Mouse (Mus musculus) forebrain, embryonic 16.5 days (tissue): ENCODE results near the gene Golt1b. TPM values are rescaled to one million over a fixed set of nuclear protein-coding genes. Genes with fewer than 3 reads are reported as not detected.

Source experiments
- ATAC-seq: fragments of 200-750 bp; cut with Nextera tagmentation; 2 replicates; pipeline ENCODE4 v1.8.0; 2017; ENCODE audit warnings: mild to moderate bottlenecking, moderate library complexity
- H3K27ac ChIP-seq: fragments of 300-500 bp; sonication (generic); 2 replicates; pipeline ENCODE4 v1.5.1; 2014; ENCODE audit warnings: low read length, control low read depth
- H3K27me3 ChIP-seq: fragments of 300-500 bp; sonication (generic); replicated peaks from 2 replicates; pipeline ENCODE4 v1.6.1; 2014; ENCODE audit warnings: low read length; ENCODE audit not compliant: control insufficient read depth, insufficient read depth
- H3K36me3 ChIP-seq: fragments of 300-500 bp; sonication (generic); 2 replicates; pipeline ENCODE4 v1.6.1; 2014; ENCODE audit not compliant: control insufficient read depth, insufficient read depth
- H3K4me1 ChIP-seq: fragments of 300-500 bp; sonication (generic); replicated peaks from 2 replicates; pipeline ENCODE4 v1.6.1; 2014; ENCODE audit warnings: low read length; ENCODE audit not compliant: control insufficient read depth, insufficient read depth
- H3K4me2 ChIP-seq: fragments of 300-500 bp; sonication (generic); 2 replicates; pipeline ENCODE4 v1.6.1; 2014; ENCODE audit warnings: mild to moderate bottlenecking, low read length, control low read depth
- H3K4me3 ChIP-seq: fragments of 300-500 bp; sonication (generic); replicated peaks from 2 replicates; pipeline ENCODE4 v1.5.1; 2014; ENCODE audit warnings: mild to moderate bottlenecking, low read length, control low read depth
- H3K9ac ChIP-seq: fragments of 300-500 bp; sonication (generic); replicated peaks from 2 replicates; pipeline ENCODE4 v1.6.1; 2014; ENCODE audit warnings: low read depth, low read length, control low read depth
- H3K9me3 ChIP-seq: fragments of 300-500 bp; sonication (generic); 2 replicates; pipeline ENCODE4 v1.6.1; 2016; ENCODE audit warnings: low read length; ENCODE audit not compliant: control insufficient read depth
- WGBS: fragments of 180-500 bp; shearing (Covaris S2); extraction: QIAGEN DNeasy Blood & Tissue Kit; methylation state at CpG from one replicate; pipeline ENCODE4 v1.1.7; 2014; 5-methylcytosine and 5-hydroxymethylcytosine counted together
- polyA plus RNA-seq: library from polyadenylated mRNA; unstranded; fragments of >200 nt; fragmentation: Nextera tagmentation; extraction: Ambion mirVana; gene quantifications from 2 replicates; pipeline ENCODE4 v1.2.1, GENCODE M21; 2015

Golt1b gene
- polyA plus RNA-seq, 1 experiment from 2014 or later, result 86.4 TPM

DNA sequence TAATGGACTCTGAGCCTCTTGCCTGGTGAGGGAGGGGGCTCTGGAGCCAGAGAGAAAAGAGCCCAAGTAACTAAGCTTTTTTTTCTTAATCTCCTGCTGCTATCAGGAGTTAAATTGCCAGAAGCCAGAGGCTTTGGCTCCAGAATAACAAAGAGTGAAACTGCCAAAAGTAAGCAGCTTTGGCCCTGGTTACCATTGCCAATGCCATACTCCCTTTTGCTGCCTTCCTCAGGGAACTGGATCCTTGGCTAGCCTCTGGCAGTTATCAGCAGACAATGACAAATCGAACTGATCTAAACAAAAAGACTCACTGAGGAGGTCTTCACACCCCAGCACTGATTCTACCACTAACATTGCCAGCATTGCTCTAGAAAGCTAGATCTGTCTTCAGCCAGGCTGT is 24.1 kb downstream of the Golt1b start:
- peak; percentile 50 for ATAC-seq
- H3K4me2 ChIP-seq, result no peak overlapping the region
- H3K4me3 ChIP-seq, result no peak overlapping the region
- peaks cover 4% of the 10 kb centered on the region; the same call in 1 of the 2 replicates for H3K4me1 ChIP-seq
- no peak overlapping the region for H3K9ac ChIP-seq
- whole genome bisulfite sequencing, result 0% methylated on average over 1 of the region's 1 CpGs
- no peak overlapping the region for H3K27ac ChIP-seq
- no peaks in the 10 kb centered on the region for H3K9me3 ChIP-seq
- H3K36me3 ChIP-seq, result no peaks in the 10 kb centered on the region
- peaks cover 15% of the 10 kb centered on the region for H3K27me3 ChIP-seq

DNA sequence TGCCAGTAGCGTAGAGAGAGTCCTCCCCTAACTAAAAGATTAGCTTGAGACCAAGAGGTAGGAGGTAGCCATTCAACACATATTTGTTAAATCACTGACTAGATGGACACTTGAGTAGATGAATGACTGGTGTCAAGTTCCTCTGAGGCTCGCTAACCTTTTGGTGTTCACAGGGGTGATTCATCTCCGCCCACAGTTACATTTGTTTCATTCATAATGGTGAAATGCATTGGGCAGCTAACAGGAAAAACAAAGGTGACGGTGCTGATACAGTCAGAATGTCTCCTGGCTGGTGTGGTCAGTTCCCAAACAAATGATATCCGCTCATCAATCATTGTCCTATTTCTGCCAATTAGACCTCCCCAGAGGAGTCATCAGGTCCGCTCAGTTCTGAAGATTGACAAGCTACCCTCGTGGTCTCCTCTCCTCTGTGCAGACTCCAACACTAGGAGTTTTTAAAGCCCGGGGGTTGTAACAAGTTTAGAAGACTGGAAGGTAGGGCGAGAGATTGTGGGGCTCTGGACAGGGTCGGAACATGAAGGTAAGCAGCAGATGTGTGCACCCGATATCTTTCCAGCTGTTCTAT is 26.0 kb downstream of the Golt1b start, which contains the start of gene Spx:
Spx (plus strand) TSS at position 536 of the 586 bp plus-strand sequence.
- Histone ChIP-seq H3K4me3 (no peak within 1 kb of the TSS), H3K27ac (no peak within 1 kb of the TSS), H3K4me2 (peak within 1 kb of the TSS; percentile 52; the same call in 1 of the 2 replicates), H3K9me3 (no peaks in the 10 kb centered on the region), H3K27me3 (peaks cover 19% of the 10 kb centered on the region), H3K4me1 (peaks cover 4% of the 10 kb centered on the region; the same call in 1 of the 2 replicates), H3K36me3 (no peaks in the 10 kb centered on the region), H3K9ac (no peak within 1 kb of the TSS)
- 65% methylated on average over 11 of the region's 11 CpGs for WGBS
- no peak for ATAC-seq

DNA sequence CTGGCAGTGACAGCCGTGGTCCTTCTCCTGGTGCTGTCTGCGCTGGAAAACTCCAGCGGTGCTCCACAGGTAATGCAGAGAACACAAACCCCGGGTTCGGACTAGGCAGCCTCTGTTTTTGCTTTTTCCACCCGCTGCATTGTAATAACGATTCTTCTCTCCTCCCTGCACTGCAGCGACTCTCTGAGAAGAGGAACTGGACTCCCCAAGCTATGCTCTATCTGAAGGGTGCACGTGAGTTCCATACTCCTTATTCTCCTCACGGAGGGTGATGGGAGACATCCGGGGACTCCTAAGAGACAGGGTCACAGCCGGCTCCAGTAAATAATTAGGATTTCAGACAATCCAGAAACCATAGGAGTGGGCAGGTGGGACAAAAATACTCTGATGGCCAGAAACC is 26.8 kb downstream of the Golt1b start:
- Histone ChIP-seq H3K4me2 (no peak overlapping the region), H3K9me3 (no peaks in the 10 kb centered on the region), H3K27ac (no peak overlapping the region), H3K27me3 (peaks cover 19% of the 10 kb centered on the region), H3K4me3 (no peak overlapping the region), H3K9ac (no peak overlapping the region), H3K4me1 (peaks cover 4% of the 10 kb centered on the region; the same call in 1 of the 2 replicates), H3K36me3 (no peaks in the 10 kb centered on the region)
- no peak for ATAC-seq
- WGBS, result 9% methylated on average over 12 of the region's 12 CpGs

DNA sequence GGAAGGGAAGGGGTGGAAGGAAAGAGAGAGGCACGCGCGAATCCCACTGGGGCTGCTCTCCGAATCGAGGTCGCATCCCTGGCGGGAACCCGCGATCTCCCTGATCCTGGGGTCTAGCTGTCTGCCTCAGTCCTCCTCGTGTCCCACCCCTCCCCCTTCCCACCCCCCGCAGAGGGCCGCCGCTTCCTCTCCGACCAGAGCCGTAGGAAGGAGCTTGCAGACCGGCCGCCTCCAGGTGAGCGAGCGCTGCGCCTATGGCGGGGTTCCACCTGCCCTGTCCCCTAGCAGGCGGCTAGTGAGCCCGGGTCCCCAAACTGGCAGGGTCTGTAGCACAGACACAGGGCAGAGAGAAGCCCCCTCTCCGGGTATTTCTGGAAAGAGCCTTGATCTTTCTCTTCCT is 27.6 kb downstream of the Golt1b start:
- Histone ChIP-seq H3K27me3 (peaks cover 19% of the 10 kb centered on the region), H3K4me1 (peaks cover 4% of the 10 kb centered on the region; the same call in 1 of the 2 replicates), H3K9ac (peak overlapping the region; percentile 48), H3K27ac (no peak overlapping the region), H3K36me3 (no peaks in the 10 kb centered on the region), H3K9me3 (no peaks in the 10 kb centered on the region), H3K4me3 (peak overlapping the region; percentile 29), H3K4me2 (peak overlapping the region; percentile 52)
- under 1% methylated on average over 21 of the region's 24 CpGs for WGBS
- no peak for ATAC-seq

DNA sequence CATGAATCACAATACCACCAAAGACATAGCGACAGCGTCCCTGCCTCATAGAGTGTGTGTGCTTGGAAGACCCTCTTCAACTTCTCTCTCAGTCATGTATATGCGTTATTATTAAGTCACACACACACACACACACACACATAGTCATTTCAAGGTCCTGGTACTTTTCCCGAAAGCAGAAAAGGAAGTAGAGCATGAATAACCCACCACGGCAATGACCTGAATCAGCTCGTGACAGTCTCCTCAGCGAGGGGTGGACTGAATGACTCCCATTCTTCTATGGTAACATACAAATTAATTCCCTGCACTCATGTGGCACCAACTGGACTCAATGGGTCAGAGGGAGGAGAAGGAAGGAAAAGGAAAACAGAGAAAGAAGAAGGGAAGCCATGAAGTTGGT is 38.0 kb downstream of the Golt1b start:
- H3K9me3 ChIP-seq, result no peaks in the 10 kb centered on the region
- no peaks in the 10 kb centered on the region for H3K4me1 ChIP-seq
- H3K4me2 ChIP-seq, result no peak overlapping the region
- WGBS, result 68% methylated on average over 7 of the region's 7 CpGs
- no peak for ATAC-seq
- no peaks in the 10 kb centered on the region for H3K27me3 ChIP-seq
- H3K4me3 ChIP-seq, result no peak overlapping the region
- H3K9ac ChIP-seq, result no peak overlapping the region
- H3K36me3 ChIP-seq, result no peaks in the 10 kb centered on the region
- H3K27ac ChIP-seq, result no peak overlapping the region

DNA sequence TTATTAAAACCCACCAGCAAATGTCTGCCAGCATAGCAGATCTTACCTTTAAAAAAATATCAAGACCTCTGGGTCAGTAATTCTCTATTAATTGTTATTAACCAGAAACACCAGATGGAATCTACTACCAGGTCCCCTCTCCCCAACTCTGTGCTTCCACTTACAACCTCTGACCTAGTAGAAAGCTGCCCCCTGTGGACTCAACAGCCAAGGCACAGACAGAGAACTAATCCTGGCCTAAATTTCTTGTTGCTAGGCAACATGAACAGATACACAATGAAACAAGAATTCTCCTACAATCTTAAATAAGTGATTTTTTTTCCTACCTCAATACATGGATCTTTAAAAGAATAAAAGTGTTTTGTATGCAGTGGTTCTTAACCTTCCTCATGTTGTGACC is 42.1 kb downstream of the Golt1b start:
- Histone ChIP-seq H3K27ac (no peak overlapping the region), H3K27me3 (no peaks in the 10 kb centered on the region), H3K4me1 (no peaks in the 10 kb centered on the region), H3K36me3 (no peaks in the 10 kb centered on the region), H3K9ac (no peak overlapping the region), H3K9me3 (no peaks in the 10 kb centered on the region), H3K4me2 (no peak overlapping the region), H3K4me3 (no peak overlapping the region)
- ATAC-seq, result no peak

DNA sequence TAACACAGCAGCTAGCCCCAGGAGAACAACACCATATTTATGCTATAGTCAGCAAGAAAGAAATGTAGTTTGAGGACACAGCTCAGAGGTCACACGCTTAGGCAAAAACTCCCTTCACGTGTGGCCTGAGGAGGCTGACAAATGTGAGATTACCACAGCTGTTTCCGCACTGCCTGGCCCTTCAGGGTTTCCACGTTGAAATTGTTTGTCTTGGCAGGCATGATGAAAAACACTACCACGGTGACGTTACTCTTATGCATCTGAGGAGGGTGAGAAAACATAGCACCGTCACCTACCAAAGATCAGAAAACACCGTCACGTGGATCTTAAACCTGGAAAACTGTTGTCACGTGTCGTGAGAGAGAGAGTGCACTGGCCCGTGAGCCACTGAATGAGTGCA is 64.4 kb downstream of the Golt1b start:
- Histone ChIP-seq H3K9ac (no peak overlapping the region), H3K4me1 (no peaks in the 10 kb centered on the region), H3K27me3 (no peaks in the 10 kb centered on the region), H3K36me3 (no peaks in the 10 kb centered on the region), H3K27ac (no peak overlapping the region), H3K4me3 (no peak overlapping the region), H3K9me3 (no peaks in the 10 kb centered on the region), H3K4me2 (no peak overlapping the region)
- no peak for ATAC-seq
- WGBS, result 87% methylated on average over 12 of the region's 12 CpGs

DNA sequence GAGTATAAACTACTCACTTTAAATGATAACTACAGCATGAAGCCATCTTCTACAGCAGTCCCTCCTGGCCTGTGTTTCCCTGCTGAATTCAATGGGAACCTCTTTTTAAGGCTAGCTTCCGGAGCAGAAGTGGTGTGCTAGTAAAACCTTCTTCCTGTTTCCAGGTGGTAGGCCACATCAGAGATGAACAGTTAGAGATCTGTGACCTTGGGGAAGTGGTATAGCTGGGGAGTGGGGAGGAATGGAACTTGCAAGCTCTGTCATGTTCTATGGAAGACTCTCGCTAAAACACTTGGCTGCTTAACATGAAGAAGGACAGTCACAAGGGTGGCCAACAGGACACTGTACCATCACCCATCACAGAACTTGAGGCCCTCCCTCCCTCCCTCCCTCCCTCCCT is 66.3 kb downstream of the Golt1b start:
- Histone ChIP-seq H3K4me3 (no peak overlapping the region), H3K27ac (no peak overlapping the region), H3K4me2 (no peak overlapping the region), H3K4me1 (no peaks in the 10 kb centered on the region), H3K9ac (no peak overlapping the region), H3K36me3 (no peaks in the 10 kb centered on the region), H3K9me3 (no peaks in the 10 kb centered on the region), H3K27me3 (no peaks in the 10 kb centered on the region)
- no peak for ATAC-seq
- WGBS, result 75% methylated on average over 2 of the region's 2 CpGs
